Mouse (Mus musculus): ENCODE data around the gene Clec2d.

- TF ChIP-seq POLR2A (IDR thresholded peaks at IDR 0.05; ENCODE audit: insufficient read depth, low read length) (no peak), CTCF (IDR thresholded peaks at IDR 0.05; ENCODE audit: low read depth, low read length) (no peak), EP300 (IDR thresholded peaks at IDR 0.05; ENCODE audit: insufficient read depth, low read depth, low read length) (no peak)
These were observed 32.2 kb downstream of the Clec2d start for GRCm38 (mm10) chr6:129212421-129213195.

All from ES-Bruce4 (cell line).